Mouse (Mus musculus) cerebellum, adult 2 months (tissue): ENCODE measurements at regions not wholly inside any gene's neighbourhood (a gene's known extent, or its start where the extent isn't known, plus 50 kb on each side); places are given as distances from the start of the nearest gene placed in this dataset.

Experiments
- DNase-seq, 2 experiments: peaks; one replicate each; pipeline ENCODE4 v3.0.0; 2021
- H3K27ac ChIP-seq: fragments of 200-500 bp; 2 replicates; pipeline ENCODE4 v1.5.1; 2012; ENCODE audit warnings: low read length, control low read depth, inconsistent platforms; ENCODE audit not compliant: insufficient read depth
- H3K27me3 ChIP-seq: fragments of 200-500 bp; 2 replicates; pipeline ENCODE4 v1.6.1; 2012; ENCODE audit warnings: inconsistent platforms, mild to moderate bottlenecking, low read length, moderate library complexity; ENCODE audit not compliant: control insufficient read depth, insufficient read depth
- H3K4me1 ChIP-seq: fragments of 200-500 bp; 2 replicates; pipeline ENCODE4 v1.6.1; 2011; ENCODE audit warnings: low read length; ENCODE audit not compliant: control insufficient read depth, insufficient read depth
- H3K4me3 ChIP-seq: fragments of 200-500 bp; replicated peaks from 2 replicates; pipeline ENCODE3; 2011; ENCODE audit warnings: mild to moderate bottlenecking, low read depth, low read length, control low read depth; ENCODE audit not compliant: insufficient read depth
- CTCF ChIP-seq: fragments of 200-500 bp; IDR thresholded peaks from 2 replicates; pipeline ENCODE4 v1.5.1; 2011; ENCODE audit warnings: low read depth, mild to moderate bottlenecking, control low read depth, low read length, moderate library complexity, borderline replicate concordance; ENCODE audit not compliant: insufficient read depth
- POLR2A ChIP-seq: fragments of 200-500 bp; IDR thresholded peaks from 2 replicates; pipeline ENCODE4 v1.6.1; 2011; ENCODE audit warnings: low read length, control low read depth, borderline replicate concordance; ENCODE audit not compliant: insufficient read depth
- WGBS: fragments of 180-500 bp; shearing (Covaris S2); methylation state at CpG from one replicate; pipeline ENCODE4 v1.1.7; 2018; 5-methylcytosine and 5-hydroxymethylcytosine counted together

- Histone ChIP-seq H3K27me3 (no peaks in the 10 kb centered on the region), H3K27ac (no peak overlapping the region), H3K4me1 (no peaks in the 10 kb centered on the region), H3K4me3 (no peak overlapping the region)
- DNase-seq: no peak
- TF ChIP-seq CTCF (peak; percentile 25; the same call in 1 of the 2 replicates), POLR2A (no peak)
- WGBS: 79% methylated on average over 9 of the region's 9 CpGs
Observed at GRCm38 (mm10) chr3:31433201-31433600, 123.0 kb upstream of the Slc7a14 start.

- Histone ChIP-seq H3K27me3 (no peaks in the 10 kb centered on the region), H3K4me1 (no peaks in the 10 kb centered on the region), H3K27ac (no peak overlapping the region), H3K4me3 (no peak overlapping the region)
- WGBS: 90% methylated on average over 14 of the region's 14 CpGs
- DNase-seq: no peak
- TF ChIP-seq POLR2A (no peak), CTCF (no peak)
Observed at GRCm38 (mm10) chr3:31423517-31423916, 113.3 kb upstream of the Slc7a14 start.

GRCm38 (mm10) chr3:31408802-31409201, 98.6 kb upstream of the Slc7a14 start:
- TF ChIP-seq POLR2A (no peak), CTCF (no peak)
- Histone ChIP-seq H3K27me3 (no peaks in the 10 kb centered on the region), H3K4me3 (no peak overlapping the region), H3K27ac (no peak overlapping the region), H3K4me1 (no peaks in the 10 kb centered on the region)
- no peak for DNase-seq
- 81% methylated on average over 4 of the region's 4 CpGs for WGBS

- no peak for DNase-seq
- Histone ChIP-seq H3K27ac (no peak overlapping the region), H3K4me1 (no peaks in the 10 kb centered on the region), H3K27me3 (no peaks in the 10 kb centered on the region), H3K4me3 (no peak overlapping the region)
- no peak for TF ChIP-seq POLR2A
- TF ChIP-seq CTCF: no peak
- WGBS: 16% methylated on average over 1 of the region's 1 CpGs
Observed at GRCm38 (mm10) chr3:31405880-31406279, 95.7 kb upstream of the Slc7a14 start.

GRCm38 (mm10) chr3:31399136-31399535, 89.0 kb upstream of the Slc7a14 start:
- Histone ChIP-seq H3K4me1 (no peaks in the 10 kb centered on the region), H3K27ac (no peak overlapping the region), H3K27me3 (no peaks in the 10 kb centered on the region), H3K4me3 (no peak overlapping the region)
- 72% methylated on average over 2 of the region's 2 CpGs for WGBS
- TF ChIP-seq CTCF: no peak
- TF ChIP-seq POLR2A: no peak
- DNase-seq: no peak

- DNase-seq: no peak
- H3K27me3 ChIP-seq: no peaks in the 10 kb centered on the region
- no peak overlapping the region for H3K27ac ChIP-seq
- H3K4me3 ChIP-seq: no peak overlapping the region
- H3K4me1 ChIP-seq: no peaks in the 10 kb centered on the region
- TF ChIP-seq CTCF: no peak
- no peak for TF ChIP-seq POLR2A
- 72% methylated on average over 4 of the region's 4 CpGs for WGBS
Observed at GRCm38 (mm10) chr3:31394533-31394932, 84.4 kb upstream of the Slc7a14 start.

- no peaks in the 10 kb centered on the region for H3K4me1 ChIP-seq
- no peak overlapping the region for H3K27ac ChIP-seq
- H3K27me3 ChIP-seq: no peaks in the 10 kb centered on the region
- no peak for TF ChIP-seq POLR2A
- no peak overlapping the region for H3K4me3 ChIP-seq
- DNase-seq: no peak
- WGBS: 56% methylated on average over 2 of the region's 2 CpGs
Observed at GRCm38 (mm10) chr3:31389955-31390354, 79.8 kb upstream of the Slc7a14 start.

GRCm38 (mm10) chr3:31375678-31376077, 65.5 kb upstream of the Slc7a14 start:
- no peaks in the 10 kb centered on the region for H3K4me1 ChIP-seq
- H3K27ac ChIP-seq: no peak overlapping the region
- 63% methylated on average over 3 of the region's 3 CpGs for WGBS
- no peak for TF ChIP-seq CTCF
- no peak for TF ChIP-seq POLR2A
- H3K4me3 ChIP-seq: no peak overlapping the region
- DNase-seq: no peak
- H3K27me3 ChIP-seq: no peaks in the 10 kb centered on the region

GRCm38 (mm10) chr3:31374061-31374460, 63.9 kb upstream of the Slc7a14 start:
- H3K4me1 ChIP-seq: no peaks in the 10 kb centered on the region
- no peak overlapping the region for H3K27ac ChIP-seq
- TF ChIP-seq POLR2A (no peak), CTCF (no peak)
- H3K4me3 ChIP-seq: no peak overlapping the region
- no peak for DNase-seq
- H3K27me3 ChIP-seq: no peaks in the 10 kb centered on the region

GRCm38 (mm10) chr3:31368259-31368658, 58.1 kb upstream of the Slc7a14 start:
- no peak for DNase-seq
- Histone ChIP-seq H3K4me1 (no peaks in the 10 kb centered on the region), H3K27me3 (no peaks in the 10 kb centered on the region), H3K27ac (no peak overlapping the region), H3K4me3 (no peak overlapping the region)
- WGBS: 76% methylated on average over 2 of the region's 2 CpGs
- TF ChIP-seq POLR2A: no peak
- no peak for TF ChIP-seq CTCF
